In genomic region chr5:137307071-137307912, GRCm38 (mm10) we compare ENCODE assay signal across 8 mouse cellular contexts. TPM values are rescaled to one million over a fixed set of nuclear protein-coding genes. Genes with fewer than 3 reads are reported as not detected.
DNase-seq lines count a peak whose midpoint lies in the region; ATAC-seq and TF ChIP-seq lines count a peak whose summit lies in the region.

Gene Srrt, minus strand, starts transcription at chr5:137307674.

- peak; percentile 91 for TF ChIP-seq POLR2A in cortical plate, adult 2 months (IDR thresholded peaks at IDR 0.05; ENCODE audit: extremely low read depth, insufficient read depth, low read length)

- peak within 1 kb of the TSS; percentile 48 for H3K4me3 ChIP-seq in cortical plate, adult 2 months (ENCODE audit: insufficient read depth, low read length)

- H3K27ac ChIP-seq in cortical plate, adult 2 months (ENCODE audit: insufficient read depth, low read length), result peak within 1 kb of the TSS; percentile 77

- DNase-seq in adipocyte (ENCODE audit: low spot score), result peak; percentile 96
- peak; percentile 74 to 85 for DNase-seq in gastrocnemius, adult 8-10 months (ENCODE audit: low spot score in 2 of 2)
- peak; percentile 98 for DNase-seq in hindlimb bud, embryonic 11.5 days (ENCODE audit: extremely low spot score, low read depth, low spot score)
- DNase-seq in left cerebral cortex, postnatal 10 days (ENCODE audit: extremely low spot score in 1 of 2, low spot score in 2 of 2), result peak; percentile 94 to 95
- DNase-seq in right cerebral cortex, postnatal 25 days, result peak; percentile 91
- DNase-seq in urinary bladder, postnatal 4 days (ENCODE audit: low spot score in 2 of 2), result peak; percentile 87 to 89

- peaks cover 9% of the 10 kb centered on the region; the same call in 1 of the 2 replicates for H3K4me1 ChIP-seq in cortical plate, adult 2 months (ENCODE audit: control insufficient read depth, insufficient read depth, low read length)

- TF ChIP-seq CTCF in cortical plate, adult 2 months (IDR thresholded peaks at IDR 0.05; ENCODE audit: extremely low read depth, insufficient read depth, low read length), result no peak

- intact Hi-C loops in left cerebral cortex, postnatal 10 days (cut with DNase I), result no loop called here

- ATAC-seq in megakaryocyte-erythroid progenitor cell, adult 5-6 weeks (replicated peaks; ENCODE audit: low FRiP score, low TSS enrichment, poor library complexity, severe bottlenecking), result peak; percentile 85

RNA-seq across cellular contexts. Expression of gene Srrt, which starts in this region (rescaled TPM):
- 226 and 239 TPM in 2 replicates for polyA plus RNA-seq in cortical plate, adult 2 months (2012; rRNA removed)
- total RNA-seq in gastrocnemius, adult 8-10 months (2022), result 10 to 100 TPM; 30.0 to 37.2 (median 34.0) TPM
- total RNA-seq in left cerebral cortex, postnatal 10 days (2021), result 100 to 1,000 TPM; 164 to 170 TPM
- 308 and 381 TPM in 2 replicates for total RNA-seq in megakaryocyte-erythroid progenitor cell, adult 5-6 weeks (2014; fragmentation: Nextera tagmentation)
- 409 and 443 TPM in 2 replicates for total RNA-seq in megakaryocyte-erythroid progenitor cell, adult 5-6 weeks (2017)

Comparison
In these comparisons a context has a peak if more than half of its experiments do, and no peak if none do; other contexts are left out.
1. Peak in every context shown above with its lines: DNase-seq, ATAC-seq, H3K4me3 ChIP-seq and H3K27ac ChIP-seq.
2. RNA of gene Srrt (total RNA-seq): 308 to 443 TPM in megakaryocyte-erythroid progenitor cell, adult 5-6 weeks and 164 to 170 TPM in left cerebral cortex, postnatal 10 days; 30.0 to 37.2 TPM in gastrocnemius, adult 8-10 months; every median in the first group is over 4 times any median in the second.